Mouse (Mus musculus): Measurements from ENCODE around the gene Hbb-bs. TPM values are rescaled to one million over a fixed set of nuclear protein-coding genes. Genes with fewer than 3 reads are reported as not detected.

The Hbb-bs gene
- 2,098 and 2,335 TPM in 2 replicates for polyA plus RNA-seq (2015; fragmentation: Nextera tagmentation; extraction: Ambion mirVana)

DNA sequence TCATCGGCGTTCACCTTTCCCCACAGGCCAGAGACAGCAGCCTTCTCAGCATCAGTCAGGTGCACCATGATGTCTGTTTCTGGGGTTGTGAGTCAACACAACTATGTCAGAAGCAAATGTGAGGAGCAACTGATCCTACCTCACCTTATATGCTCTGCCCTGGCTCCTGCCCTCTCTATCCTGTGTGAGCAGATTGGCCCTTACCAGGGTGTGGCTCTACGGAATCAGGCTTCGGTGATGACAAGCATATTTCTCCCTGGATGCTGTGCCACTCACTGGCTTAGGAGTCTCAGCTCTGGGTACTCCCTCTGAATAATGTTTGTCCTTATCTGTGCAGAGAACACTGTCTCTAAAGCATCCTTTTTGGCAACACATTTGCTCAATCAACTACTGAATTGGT is at the start of gene Hbb-bs:
Gene Hbb-bs, minus strand, starts transcription at position 289 of the 400 bp plus-strand sequence.
- Histone ChIP-seq H3K4me2 (replicated peaks) (no peak within 1 kb of the TSS), H3K4me1 (replicated peaks) (no peaks in the 10 kb centered on the region), H3K4me3 (replicated peaks) (no peak within 1 kb of the TSS), H3K9ac (replicated peaks) (no peak within 1 kb of the TSS), H3K27ac (no peak within 1 kb of the TSS), H3K36me3 (no peaks in the 10 kb centered on the region), H3K9me3 (no peaks in the 10 kb centered on the region), H3K27me3 (no peaks in the 10 kb centered on the region)
- 88% methylated on average over 4 of the region's 4 CpGs for WGBS
- no peak for ATAC-seq

DNA sequence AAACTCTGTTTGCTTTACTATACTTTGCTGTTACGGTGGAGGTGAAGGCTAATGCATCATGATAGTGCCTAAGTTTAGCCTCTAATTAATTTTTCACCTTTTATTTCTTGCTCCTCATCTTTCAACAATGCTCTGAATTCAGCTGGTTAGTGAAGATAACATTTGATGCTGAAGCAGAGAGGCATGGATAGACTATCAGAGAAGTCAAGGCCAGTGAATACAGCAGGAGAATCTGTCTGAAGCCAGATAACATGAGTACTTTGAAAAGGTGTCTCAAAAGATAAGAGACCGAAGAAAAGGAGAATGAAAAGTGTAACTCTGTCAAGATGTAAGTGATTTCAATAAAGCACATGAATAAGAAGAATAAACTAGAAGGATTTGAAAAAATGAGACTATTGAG is 49.2 kb upstream of the Hbb-bs start:
- H3K9ac ChIP-seq (replicated peaks), result no peak overlapping the region
- no peak overlapping the region for H3K4me2 ChIP-seq (replicated peaks)
- no peak overlapping the region for H3K4me3 ChIP-seq (replicated peaks)
- no peaks in the 10 kb centered on the region for H3K27me3 ChIP-seq
- no peaks in the 10 kb centered on the region for H3K4me1 ChIP-seq (replicated peaks)
- no peaks in the 10 kb centered on the region for H3K36me3 ChIP-seq
- no peak overlapping the region for H3K27ac ChIP-seq
- ATAC-seq, result no peak
- H3K9me3 ChIP-seq, result no peaks in the 10 kb centered on the region
- 84% methylated on average over 2 of the region's 2 CpGs for WGBS

DNA sequence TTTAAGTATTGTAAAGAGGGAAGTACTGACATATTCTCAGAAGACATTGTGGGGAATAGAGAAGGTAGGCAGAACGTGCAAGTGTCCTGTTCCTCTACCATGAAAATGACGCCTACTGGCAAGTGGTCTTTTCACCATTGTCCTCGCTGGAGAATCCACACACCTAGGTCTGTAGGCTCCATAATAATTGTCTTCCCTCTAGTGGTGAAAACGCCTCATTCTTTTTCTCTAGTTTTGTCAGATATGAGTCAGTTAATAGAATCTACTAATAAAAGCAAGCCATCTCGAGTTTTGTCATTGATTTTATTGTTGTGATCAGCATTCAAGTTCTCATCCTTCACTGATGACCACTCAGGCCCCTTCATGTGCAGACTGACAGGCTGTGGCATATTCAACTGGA is 46.6 kb upstream of the Hbb-bs start:
- WGBS, result 53% methylated on average over 5 of the region's 5 CpGs
- no peaks in the 10 kb centered on the region for H3K27me3 ChIP-seq
- H3K27ac ChIP-seq, result no peak overlapping the region
- H3K4me3 ChIP-seq (replicated peaks), result no peak overlapping the region
- ATAC-seq, result no peak
- H3K4me2 ChIP-seq (replicated peaks), result no peak overlapping the region
- no peaks in the 10 kb centered on the region for H3K9me3 ChIP-seq
- no peaks in the 10 kb centered on the region for H3K36me3 ChIP-seq
- no peaks in the 10 kb centered on the region for H3K4me1 ChIP-seq (replicated peaks)
- no peak overlapping the region for H3K9ac ChIP-seq (replicated peaks)

DNA sequence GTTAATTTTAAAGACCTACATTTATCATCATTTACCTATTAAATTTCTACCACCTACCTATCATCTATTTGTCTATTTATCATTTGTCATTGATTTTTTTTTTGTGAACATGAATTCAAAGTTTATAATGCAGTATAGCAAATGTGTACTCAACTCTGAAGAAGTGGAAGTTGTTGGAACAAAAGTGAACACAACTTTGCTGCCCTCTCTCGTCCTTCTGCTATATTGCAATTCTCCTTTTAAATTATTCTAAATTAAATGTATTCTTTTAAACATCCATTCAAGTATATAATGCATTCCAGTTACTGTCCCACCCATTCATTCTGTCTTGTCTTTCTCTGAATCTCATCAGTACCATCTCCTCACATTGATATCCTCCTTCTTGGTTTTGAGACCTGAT is 45.2 kb upstream of the Hbb-bs start:
- 13% methylated on average over 1 of the region's 1 CpGs for WGBS
- Histone ChIP-seq H3K36me3 (no peaks in the 10 kb centered on the region), H3K9ac (replicated peaks) (no peak overlapping the region), H3K4me3 (replicated peaks) (no peak overlapping the region), H3K27ac (no peak overlapping the region), H3K9me3 (no peaks in the 10 kb centered on the region), H3K4me2 (replicated peaks) (no peak overlapping the region), H3K4me1 (replicated peaks) (no peaks in the 10 kb centered on the region), H3K27me3 (no peaks in the 10 kb centered on the region)
- no peak for ATAC-seq

DNA sequence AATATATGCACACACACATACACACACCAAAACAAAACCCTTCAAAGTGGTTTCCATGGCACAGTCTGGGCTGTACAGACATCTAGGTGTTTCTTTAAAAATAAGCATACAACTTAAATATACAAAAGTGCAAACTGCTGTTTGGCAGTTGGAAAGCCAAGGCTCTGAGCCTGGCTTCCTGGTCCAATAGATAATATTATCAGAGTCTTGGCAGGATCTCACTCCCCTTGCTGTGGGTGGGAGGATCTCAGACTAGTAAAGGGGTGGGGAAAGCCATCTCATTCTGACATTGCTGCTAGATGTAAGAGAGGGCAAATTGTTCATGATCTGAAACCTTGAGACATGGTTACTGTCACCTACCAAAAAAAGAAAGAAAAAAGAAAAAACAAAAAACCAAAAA is 42.8 kb upstream of the Hbb-bs start:
- no peaks in the 10 kb centered on the region for H3K4me1 ChIP-seq (replicated peaks)
- H3K27ac ChIP-seq, result no peak overlapping the region
- H3K9me3 ChIP-seq, result no peaks in the 10 kb centered on the region; the same call in 1 of the 2 replicates
- no peaks in the 10 kb centered on the region for H3K36me3 ChIP-seq
- H3K4me2 ChIP-seq (replicated peaks), result no peak overlapping the region
- H3K27me3 ChIP-seq, result no peaks in the 10 kb centered on the region
- no peak for ATAC-seq
- H3K4me3 ChIP-seq (replicated peaks), result no peak overlapping the region
- no peak overlapping the region for H3K9ac ChIP-seq (replicated peaks)

DNA sequence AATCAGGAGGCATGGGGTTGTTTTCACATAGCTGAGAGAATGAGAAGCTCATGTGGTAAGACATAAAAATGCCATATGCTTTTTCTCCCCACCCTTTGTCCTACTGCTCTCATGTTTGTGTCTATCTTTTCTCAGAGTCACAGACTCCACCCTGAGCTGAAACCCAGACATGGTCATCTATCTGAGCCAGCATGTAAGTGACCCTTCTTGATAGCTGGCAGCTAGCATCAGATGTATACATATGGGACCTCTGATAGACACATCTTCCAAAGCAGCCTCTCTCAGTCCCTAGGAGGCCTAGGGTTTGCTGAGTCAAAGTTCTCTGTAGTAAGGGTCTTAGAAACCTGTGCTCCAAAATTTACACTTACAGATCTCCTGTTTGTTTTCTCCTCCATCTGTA is 37.8 kb upstream of the Hbb-bs start:
- no peaks in the 10 kb centered on the region; the same call in 1 of the 2 replicates for H3K9me3 ChIP-seq
- H3K36me3 ChIP-seq, result no peaks in the 10 kb centered on the region

DNA sequence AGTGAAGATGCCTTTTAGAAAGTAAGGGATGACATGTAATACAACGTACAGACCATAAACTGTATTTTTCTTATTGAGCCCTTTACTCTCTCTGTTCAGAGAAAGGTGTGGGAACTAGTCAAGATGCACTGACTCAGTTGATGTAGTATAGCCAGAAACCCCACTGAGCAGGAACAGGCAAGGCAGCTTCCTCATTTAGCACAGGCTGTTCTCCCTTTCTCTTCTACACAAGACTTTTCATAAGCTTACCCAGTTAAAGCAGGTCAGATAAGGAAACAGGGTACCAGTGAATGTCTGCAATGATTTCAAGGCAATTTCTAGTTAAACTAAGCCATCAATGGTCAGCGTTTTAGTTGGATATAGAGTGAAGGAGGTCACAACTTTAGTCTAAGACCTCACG is 33.6 kb upstream of the Hbb-bs start:
- H3K9ac ChIP-seq (replicated peaks), result no peak overlapping the region
- no peak for ATAC-seq

More for the DNA sequence above, 37.8 kb upstream of the Hbb-bs start:
- no peaks in the 10 kb centered on the region for H3K27me3 ChIP-seq
- no peak for ATAC-seq
- no peak overlapping the region for H3K9ac ChIP-seq (replicated peaks)
- no peaks in the 10 kb centered on the region for H3K4me1 ChIP-seq (replicated peaks)
- no peak overlapping the region for H3K27ac ChIP-seq
- no peak overlapping the region for H3K4me2 ChIP-seq (replicated peaks)
- H3K4me3 ChIP-seq (replicated peaks), result no peak overlapping the region

DNA sequence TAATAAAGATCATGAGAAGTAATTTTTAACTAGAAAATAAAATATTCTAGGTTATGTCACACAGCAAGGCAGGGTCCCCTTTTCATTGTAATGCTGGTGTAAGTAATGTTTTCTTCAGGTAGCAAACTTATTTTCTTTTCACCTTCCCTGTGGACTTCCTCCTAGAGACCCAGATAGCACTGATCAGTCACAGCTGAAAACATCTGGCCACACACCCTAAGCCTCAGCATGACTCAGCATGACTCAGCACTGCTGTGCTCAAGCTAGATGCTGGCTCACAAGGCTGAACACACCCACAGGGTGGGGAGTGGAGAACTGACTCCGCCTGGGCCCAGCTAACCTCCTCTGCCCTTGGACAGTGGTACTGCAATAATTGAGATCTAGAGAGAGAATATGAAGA is 33.0 kb upstream of the Hbb-bs start:
- ATAC-seq, result no peak
- Histone ChIP-seq H3K27ac (no peak overlapping the region), H3K4me1 (replicated peaks) (no peaks in the 10 kb centered on the region), H3K36me3 (no peaks in the 10 kb centered on the region), H3K9ac (replicated peaks) (no peak overlapping the region), H3K4me2 (replicated peaks) (no peak overlapping the region), H3K27me3 (no peaks in the 10 kb centered on the region), H3K9me3 (no peaks in the 10 kb centered on the region), H3K4me3 (replicated peaks) (no peak overlapping the region)
- 75% methylated on average over 1 of the region's 1 CpGs for WGBS

More for the DNA sequence above, 33.6 kb upstream of the Hbb-bs start:
- WGBS, result 80% methylated on average over 3 of the region's 3 CpGs
- no peak overlapping the region for H3K4me2 ChIP-seq (replicated peaks)
- H3K27ac ChIP-seq, result no peak overlapping the region
- no peaks in the 10 kb centered on the region for H3K36me3 ChIP-seq
- no peak overlapping the region for H3K4me3 ChIP-seq (replicated peaks)
- H3K4me1 ChIP-seq (replicated peaks), result no peaks in the 10 kb centered on the region
- H3K27me3 ChIP-seq, result no peaks in the 10 kb centered on the region
- H3K9me3 ChIP-seq, result no peaks in the 10 kb centered on the region

DNA sequence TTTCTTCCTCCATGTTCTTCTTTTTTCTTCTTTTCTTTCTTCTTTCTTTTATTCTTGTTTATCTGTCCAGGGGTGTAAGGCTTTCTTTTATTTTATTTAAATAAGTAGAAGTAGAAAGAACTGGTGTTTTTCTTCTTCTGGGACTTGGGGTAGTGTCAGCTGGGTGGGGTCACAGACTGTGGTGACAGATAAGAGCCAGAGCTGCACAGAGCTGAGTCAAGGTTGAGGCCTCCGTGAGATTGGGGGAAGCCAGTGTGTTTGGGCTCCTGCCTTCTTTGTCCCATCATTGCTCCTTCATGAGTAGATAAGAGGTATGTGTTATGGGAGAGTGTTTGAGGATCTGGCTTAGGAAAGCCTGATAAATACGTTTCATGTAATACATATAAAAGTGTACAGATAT is 31.2 kb upstream of the Hbb-bs start:
- no peak for ATAC-seq
- 79% methylated on average over 2 of the region's 2 CpGs for WGBS
- H3K4me3 ChIP-seq (replicated peaks), result no peak overlapping the region
- no peak overlapping the region for H3K4me2 ChIP-seq (replicated peaks)
- H3K27me3 ChIP-seq, result no peaks in the 10 kb centered on the region
- no peaks in the 10 kb centered on the region for H3K4me1 ChIP-seq (replicated peaks)
- no peaks in the 10 kb centered on the region for H3K36me3 ChIP-seq
- no peaks in the 10 kb centered on the region for H3K9me3 ChIP-seq
- no peak overlapping the region for H3K9ac ChIP-seq (replicated peaks)
- no peak overlapping the region for H3K27ac ChIP-seq

DNA sequence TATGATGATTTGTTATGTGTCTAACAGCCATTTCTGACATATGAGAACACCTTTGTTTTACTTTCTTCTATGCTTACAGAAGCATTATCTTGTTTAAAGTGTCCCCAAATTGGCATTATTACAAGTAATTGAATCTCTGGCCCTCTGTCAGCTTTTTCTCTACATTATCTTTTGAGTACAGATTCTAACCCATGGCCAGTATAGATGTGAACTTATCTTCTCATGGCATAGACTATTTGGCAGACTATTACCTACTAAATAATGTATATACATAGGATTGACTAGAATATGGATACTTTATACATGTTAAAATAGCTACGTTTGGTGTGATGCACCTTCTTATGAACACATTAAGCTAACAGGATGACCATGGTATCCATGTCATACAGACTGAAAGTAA is 26.8 kb upstream of the Hbb-bs start:
- WGBS, result 77% methylated on average over 1 of the region's 1 CpGs
- H3K4me2 ChIP-seq (replicated peaks), result no peak overlapping the region
- no peak overlapping the region for H3K9ac ChIP-seq (replicated peaks)

DNA sequence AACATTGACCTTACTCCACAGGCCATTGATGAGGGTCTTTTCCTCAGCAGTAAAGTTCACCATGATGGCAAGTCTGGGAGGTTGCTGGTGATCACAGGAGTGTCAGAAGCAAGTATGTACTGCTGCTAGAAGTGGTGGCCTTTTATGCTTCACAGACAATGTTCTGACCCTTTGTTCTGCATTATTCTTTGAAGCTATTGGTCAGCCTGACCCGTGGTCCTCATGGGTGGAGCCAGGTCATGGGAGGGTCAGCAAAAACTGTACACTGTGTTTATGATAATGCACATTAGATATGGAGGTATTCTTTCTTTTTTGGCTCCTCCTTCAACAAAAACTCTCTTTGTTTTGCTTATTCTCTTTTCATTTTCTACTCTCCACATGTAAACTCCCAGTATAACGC is 25.2 kb upstream of the Hbb-bs start, which contains the start of gene Hbb-y:
Gene Hbb-y, minus strand, starts transcription at position 127 of the 400 bp plus-strand sequence.
- Histone ChIP-seq H3K4me1 (replicated peaks) (no peaks in the 10 kb centered on the region), H3K4me3 (replicated peaks) (no peak within 1 kb of the TSS), H3K9ac (replicated peaks) (no peak within 1 kb of the TSS), H3K27ac (no peak within 1 kb of the TSS), H3K4me2 (replicated peaks) (no peak within 1 kb of the TSS), H3K9me3 (no peaks in the 10 kb centered on the region), H3K27me3 (no peaks in the 10 kb centered on the region), H3K36me3 (no peaks in the 10 kb centered on the region)
- ATAC-seq, result no peak
- 64% methylated on average over 2 of the region's 2 CpGs for WGBS

More for the DNA sequence above, 26.8 kb upstream of the Hbb-bs start:
- H3K36me3 ChIP-seq, result no peaks in the 10 kb centered on the region
- H3K4me1 ChIP-seq (replicated peaks), result no peaks in the 10 kb centered on the region
- ATAC-seq, result no peak
- no peak overlapping the region for H3K4me3 ChIP-seq (replicated peaks)
- H3K27ac ChIP-seq, result no peak overlapping the region
- H3K27me3 ChIP-seq, result no peaks in the 10 kb centered on the region
- H3K9me3 ChIP-seq, result no peaks in the 10 kb centered on the region

DNA sequence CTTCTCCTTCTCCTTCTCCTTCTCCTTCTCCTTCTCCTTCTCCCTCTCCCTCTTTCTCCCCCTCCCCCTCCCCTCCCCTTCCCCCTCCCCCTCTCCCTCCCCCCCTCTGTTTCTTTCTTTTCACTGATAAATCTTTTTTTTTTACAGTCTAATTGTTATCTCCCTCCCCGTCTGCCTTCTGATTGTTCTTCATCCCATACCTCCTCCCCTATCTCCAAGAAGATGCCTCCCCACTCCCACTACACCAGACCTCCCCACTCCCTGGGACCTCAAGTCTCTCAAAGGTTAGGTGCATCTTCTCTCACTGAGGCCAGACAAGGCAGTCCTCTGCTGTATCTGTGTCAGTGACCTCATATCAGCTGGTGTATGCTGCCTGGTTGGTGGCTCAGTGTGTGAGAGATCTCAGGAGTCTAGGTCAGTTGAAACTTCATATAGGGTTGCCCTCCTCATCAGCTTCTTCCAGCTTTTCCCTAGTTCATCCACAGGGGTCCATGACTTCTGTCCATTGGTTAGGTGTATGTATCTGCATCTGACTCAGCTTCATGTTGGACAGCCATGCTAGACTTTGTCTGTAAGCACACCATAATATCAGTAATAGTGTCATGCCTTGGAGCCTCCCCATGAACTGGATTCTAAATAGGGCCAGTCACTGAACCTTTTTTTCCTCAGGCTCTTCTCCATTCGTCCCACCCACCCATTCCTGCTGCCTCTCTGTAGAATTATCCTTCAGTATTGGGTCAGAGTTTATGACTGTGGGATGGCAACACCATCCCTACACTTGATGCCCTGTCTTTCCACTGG is 16.8 kb upstream of the Hbb-bs start:
- ATAC-seq, result no peak
- H3K9me3 ChIP-seq, result no peaks in the 10 kb centered on the region
- H3K27me3 ChIP-seq, result no peaks in the 10 kb centered on the region
- H3K9ac ChIP-seq (replicated peaks), result no peak overlapping the region
- WGBS, result 66% methylated on average over 2 of the region's 2 CpGs
- no peaks in the 10 kb centered on the region for H3K4me1 ChIP-seq (replicated peaks)
- no peaks in the 10 kb centered on the region for H3K36me3 ChIP-seq
- no peak overlapping the region for H3K4me3 ChIP-seq (replicated peaks)
- H3K4me2 ChIP-seq (replicated peaks), result no peak overlapping the region
- H3K27ac ChIP-seq, result no peak overlapping the region

DNA sequence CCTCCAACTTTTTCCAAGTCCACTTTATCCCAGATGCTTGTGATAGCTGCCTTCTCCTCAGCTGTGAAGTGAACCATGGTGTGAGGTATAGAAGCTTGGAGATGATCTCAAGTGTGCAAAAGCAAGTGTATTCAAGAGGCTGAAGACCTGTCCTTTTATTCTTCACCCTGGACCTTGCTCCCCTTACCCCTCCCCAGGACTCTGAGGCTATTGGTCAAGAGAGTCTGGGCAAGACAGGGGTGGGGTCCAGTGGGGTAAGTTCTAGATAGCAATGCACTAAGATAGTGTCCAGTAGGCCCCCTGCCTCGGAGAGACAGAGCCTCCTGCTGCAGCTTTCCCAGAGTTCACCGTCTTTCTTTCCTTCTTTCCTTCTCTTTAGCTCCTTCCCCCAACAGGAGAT is 15.1 kb upstream of the Hbb-bs start, which contains the start of gene Hbb-bh1:
Gene Hbb-bh1, minus strand, starts transcription at position 131 of the 400 bp plus-strand sequence.
- no peak within 1 kb of the TSS for H3K27ac ChIP-seq
- no peak within 1 kb of the TSS for H3K9ac ChIP-seq (replicated peaks)
- H3K9me3 ChIP-seq, result no peaks in the 10 kb centered on the region
- H3K27me3 ChIP-seq, result no peaks in the 10 kb centered on the region
- H3K4me3 ChIP-seq (replicated peaks), result no peak within 1 kb of the TSS
- 75% methylated on average over 2 of the region's 2 CpGs for WGBS
- no peak within 1 kb of the TSS for H3K4me2 ChIP-seq (replicated peaks)
- H3K4me1 ChIP-seq (replicated peaks), result no peaks in the 10 kb centered on the region
- no peaks in the 10 kb centered on the region for H3K36me3 ChIP-seq
- ATAC-seq, result no peak

All from midbrain, embryonic 13.5 days (tissue).